Mouse (Mus musculus) kidney, postnatal 4 days (tissue): ENCODE data around the gene Ldb3.

ENCODE experiments used
- DNase-seq, 2 experiments: peaks; one replicate each; pipeline ENCODE4 v3.0.0; 2021; ENCODE audit warnings: mixed read lengths in 2 of 2

Gene Ldb3

DNA sequence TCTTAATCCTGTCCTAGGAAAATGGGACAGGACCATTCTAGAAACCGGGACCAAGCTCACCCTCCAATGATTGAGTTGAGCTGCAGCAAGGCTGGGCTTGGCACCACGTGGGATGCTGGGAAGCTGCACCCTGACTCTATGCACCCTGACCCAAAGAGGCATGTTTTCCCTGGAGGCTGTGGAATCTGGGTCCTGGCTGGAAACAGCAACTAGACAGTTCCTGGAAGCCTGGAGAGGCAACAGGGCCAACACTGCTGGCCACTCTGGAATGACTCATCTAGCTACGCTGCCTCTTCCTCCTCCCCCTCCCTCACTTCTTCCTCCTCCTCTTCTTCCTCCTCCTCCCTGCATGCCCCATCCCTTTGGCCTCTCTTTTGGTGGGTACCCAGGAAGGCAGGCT is 34.4 kb downstream of the Ldb3 start:
- DNase-seq = peak in 1 of 2 experiments; percentile 34

DNA sequence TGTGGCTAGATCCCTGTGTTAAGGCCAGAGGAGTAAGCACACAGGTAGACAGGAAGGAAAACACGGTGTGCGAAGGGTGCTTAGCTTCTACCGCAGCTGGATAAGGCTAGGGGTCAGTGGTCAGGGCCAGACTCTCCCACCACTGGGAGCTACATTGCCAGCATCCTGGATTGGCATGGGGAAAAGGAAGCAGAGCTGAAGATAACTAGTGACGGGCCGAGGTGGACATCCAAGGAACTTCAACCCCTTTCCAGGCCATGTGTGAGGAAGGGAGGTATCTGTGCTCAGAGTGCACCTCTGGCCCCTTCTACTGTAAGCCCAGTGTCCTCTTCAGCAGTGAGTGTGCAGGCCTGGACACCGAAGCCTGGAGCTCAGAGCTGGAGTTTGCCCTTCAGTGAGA is 35.0 kb downstream of the Ldb3 start:
- DNase-seq = no peak

DNA sequence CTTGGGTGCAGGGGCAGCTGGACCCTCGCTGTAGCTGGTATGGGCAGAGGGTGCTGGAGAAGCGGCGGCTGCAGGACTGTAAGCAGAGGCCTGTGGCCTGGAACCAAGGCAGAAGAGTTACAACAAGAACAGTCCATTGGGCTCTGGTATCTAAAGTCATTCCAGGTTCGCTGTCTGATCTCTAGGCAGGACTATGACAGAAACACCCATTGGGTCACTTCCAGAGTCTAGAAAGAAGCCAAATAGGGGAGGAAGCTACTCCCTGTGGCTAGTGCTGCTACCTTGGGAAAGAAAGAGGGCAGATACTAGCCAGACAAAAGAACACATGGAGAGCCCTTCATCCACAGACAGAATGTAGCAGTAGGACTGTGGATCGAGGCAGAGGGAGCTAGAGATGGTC is 36.3 kb downstream of the Ldb3 start:
- no peak for DNase-seq

DNA sequence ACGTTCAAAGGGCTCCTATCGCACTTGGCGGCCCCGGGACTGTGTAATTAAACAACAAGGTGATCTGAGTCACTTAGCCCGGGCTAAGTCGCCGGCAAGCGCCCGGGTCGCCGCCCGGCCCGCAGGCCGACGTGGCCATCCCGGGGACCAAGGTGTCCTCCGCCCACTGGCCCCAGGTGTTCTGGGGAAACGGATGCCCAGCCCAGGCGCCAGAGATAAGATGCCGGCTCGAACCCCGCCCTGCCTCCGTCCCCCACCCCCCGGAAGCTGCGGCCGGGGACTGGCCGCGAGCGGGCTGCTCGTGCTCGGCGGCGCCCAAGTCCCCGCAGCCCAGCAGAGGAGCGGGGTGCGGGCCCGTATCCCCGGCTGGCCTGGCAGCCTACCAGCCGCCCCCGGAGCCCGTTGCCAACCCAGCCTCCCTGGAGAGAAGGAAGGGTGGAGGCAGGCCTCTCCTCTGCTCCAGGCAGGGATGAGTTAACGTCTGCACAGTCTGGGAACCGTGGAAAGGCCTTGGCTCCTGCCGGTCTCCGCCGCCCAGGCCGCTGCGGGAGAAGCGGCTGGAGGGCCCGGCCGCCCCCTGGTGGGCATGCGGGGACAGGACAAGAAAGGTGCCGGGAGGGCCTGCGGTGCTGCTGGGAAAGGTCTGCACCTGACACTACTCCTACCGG is 39.3 kb downstream of the Ldb3 start:
- peak; percentile 88 to 92 for DNase-seq

DNA sequence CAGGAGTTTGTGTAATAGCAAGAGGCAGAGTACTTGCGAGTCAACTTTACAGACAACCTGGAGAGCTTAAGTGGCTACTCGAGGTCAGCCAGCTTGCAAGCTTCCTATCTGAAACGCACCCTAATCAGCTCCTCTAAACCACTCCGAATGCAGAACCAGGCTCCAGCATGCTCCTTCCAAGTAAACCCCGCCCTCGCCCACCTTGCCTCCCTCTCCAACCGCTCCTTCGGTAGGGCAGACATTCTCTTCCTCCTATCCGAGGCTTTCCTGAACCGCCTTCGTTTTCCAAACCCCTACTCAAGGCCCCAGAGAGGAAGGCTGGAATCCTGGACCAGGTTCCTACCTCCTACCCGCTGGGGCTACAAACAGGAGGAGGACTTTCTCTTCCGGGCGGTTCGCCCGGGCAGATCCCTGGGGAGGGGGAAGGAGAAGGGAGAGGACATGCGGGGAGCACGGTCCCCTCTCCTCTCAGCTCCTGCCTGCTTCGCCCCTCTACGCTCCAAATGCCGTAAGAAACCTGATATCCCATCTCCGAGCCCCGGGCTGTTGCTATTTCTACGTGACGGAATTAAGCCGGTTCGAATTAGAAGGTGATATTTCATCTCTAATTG is 40.0 kb downstream of the Ldb3 start:
- DNase-seq = peak; percentile 69 to 79

DNA sequence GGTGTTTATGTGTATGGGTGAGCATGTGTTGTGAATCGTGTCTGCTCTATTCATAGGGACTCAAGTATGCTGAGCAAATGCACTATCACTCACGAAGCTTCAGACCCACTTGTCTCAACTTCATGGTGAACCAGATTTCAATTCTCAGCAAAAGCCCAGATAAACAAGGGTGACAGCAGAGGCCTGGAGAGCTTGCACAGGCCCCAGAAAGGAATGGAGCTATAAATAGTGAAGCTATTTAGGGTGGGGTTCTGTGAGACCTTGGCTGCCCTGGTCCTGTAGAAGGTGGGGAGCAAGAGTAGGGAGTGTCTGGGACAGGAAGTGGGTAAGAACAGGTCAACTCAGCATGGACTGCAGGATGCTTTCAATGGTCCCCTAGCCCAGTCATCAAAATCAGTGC is 43.9 kb downstream of the Ldb3 start:
- no peak for DNase-seq

DNA sequence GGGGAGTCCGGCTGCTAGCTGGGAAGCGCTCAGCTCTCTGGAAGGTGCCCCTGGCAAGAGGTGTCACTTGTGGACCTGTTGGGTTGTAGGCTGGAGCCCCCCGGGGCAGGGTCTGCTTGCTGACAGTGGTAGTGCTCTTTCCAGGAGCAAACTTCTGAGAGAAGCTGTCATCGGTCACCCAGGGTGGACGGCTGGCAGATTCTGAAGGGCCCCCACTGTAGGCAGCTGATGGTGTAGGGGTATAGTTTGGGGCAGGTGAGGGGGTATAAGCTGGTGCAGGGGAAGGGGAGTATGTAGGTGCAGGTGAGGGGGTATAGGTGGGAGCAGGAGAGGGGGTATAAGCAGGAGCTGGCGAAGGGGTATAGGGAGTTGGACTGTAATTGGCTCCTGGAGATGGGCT is 44.5 kb downstream of the Ldb3 start:
- no peak for DNase-seq

DNA sequence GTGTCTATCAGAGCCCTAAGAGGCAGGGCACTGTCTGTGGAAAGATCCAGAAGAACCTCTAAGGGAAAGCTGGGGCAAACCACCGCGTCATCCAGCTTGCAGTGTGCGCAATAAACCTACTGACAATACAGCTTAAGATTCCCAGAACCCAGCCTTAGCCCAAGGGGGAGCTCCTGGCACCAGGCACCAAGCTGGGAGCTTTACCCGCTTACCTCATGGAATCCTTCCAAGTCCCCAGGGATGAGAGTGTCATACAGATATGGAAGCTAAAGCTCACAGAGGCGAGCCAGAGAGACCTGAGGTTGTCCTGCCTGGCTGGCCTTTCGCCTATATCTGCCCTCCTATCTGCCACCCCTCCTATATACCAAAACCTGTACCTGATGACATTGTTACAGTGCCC is 44.9 kb downstream of the Ldb3 start:
- DNase-seq = no peak

DNA sequence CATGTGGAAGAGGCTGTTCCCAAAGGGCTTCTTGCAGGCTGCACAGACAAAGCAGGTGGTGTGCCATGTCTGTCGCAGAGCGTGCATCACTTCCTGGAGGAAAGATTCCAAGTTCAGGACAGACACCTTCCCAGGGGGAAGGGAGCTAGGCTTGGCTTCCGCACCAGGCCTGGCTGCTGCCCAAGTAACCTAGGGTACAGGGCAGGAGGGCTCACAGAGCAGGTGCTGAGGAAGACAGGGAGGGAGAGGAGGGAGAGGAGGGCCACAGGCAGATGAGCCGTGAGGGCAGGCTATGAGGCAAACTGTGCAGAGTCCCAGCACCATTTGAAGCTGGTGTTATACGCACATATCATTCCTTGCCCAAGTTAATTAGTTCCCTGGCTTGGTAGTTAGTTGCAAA is 46.6 kb downstream of the Ldb3 start:
- no peak for DNase-seq

DNA sequence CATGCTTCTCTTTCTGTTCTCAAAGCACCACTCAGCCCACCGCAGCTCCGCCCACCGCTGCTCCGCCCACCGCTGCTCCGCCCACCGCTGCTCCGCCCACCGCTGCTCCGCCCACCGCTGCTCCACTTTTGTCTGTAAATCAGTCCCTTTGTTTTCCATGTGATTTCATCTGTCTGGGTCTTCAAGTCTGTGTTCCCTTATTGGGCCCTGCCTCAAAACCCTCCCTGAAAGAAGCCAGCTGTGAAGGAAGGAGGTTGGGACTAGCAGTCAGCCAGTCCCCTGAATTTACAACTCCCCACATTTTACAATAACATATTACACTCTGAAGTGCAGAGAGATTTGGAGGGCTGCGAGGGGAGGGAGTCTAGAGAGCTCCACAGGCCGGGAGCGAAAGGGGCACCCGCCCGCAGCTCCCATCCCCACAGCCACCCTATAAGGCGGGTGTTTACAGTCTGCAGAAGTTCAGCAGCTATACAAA is 47.8 kb downstream of the Ldb3 start:
- peak; percentile 88 to 91 for DNase-seq

DNA sequence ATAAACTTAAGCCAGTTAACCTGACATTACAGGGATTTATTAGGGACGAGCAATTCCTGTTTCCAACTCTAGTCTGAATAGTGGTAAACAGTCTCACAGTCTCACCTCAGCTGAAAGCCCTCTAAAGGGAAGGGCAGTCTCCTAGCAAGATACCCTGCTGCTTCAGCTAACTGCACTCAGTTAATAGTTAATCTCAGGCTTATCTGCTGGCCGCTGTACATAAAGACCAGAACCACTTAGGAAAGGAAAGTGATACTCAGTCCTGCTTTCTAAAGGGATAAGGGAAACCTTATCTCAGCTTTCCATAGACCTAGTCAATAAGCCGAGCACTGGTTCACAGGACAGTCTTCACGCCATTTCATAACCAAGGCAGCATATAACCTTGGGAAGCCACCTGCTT is 52.6 kb downstream of the Ldb3 start:
- DNase-seq = no peak

DNA sequence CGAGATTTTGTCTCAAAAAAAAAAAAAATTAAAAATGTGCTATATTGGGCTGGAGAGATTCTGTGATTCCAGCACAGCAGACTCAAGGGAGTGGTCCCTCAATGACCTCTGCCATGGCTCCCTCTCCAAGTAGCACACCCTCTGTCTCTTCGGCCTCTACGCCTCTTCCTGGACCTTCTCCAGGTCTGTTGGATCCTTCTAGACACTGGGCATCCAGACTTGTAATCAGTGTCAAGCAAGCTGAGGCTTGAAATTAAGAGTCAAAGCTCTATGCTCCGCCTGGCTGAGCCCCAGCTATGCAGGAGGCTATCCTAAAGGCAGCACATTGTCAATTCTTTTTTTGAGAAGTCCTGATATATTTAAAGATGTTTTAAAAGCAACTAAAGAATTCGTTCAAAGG is 54.9 kb downstream of the Ldb3 start:
- DNase-seq = no peak

DNA sequence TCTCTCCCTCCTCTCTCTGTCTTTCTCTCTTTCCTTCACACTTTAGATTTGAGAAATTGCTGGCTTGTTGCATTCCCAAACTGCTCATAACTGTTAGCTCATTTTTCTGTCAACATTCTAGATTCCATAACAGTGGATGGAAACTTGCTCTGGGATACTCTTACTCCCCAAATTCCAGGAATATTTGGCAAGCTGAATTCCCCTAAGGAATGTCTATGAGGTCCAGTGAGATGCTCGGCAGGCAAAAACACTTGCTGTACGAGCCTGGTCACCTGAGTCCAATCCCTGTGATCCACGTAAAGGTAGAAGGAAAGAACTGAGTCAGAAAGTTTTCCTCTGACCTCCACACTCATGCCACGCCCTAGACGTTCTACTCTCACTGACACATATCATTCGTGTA is 55.9 kb downstream of the Ldb3 start:
- DNase-seq = no peak

DNA sequence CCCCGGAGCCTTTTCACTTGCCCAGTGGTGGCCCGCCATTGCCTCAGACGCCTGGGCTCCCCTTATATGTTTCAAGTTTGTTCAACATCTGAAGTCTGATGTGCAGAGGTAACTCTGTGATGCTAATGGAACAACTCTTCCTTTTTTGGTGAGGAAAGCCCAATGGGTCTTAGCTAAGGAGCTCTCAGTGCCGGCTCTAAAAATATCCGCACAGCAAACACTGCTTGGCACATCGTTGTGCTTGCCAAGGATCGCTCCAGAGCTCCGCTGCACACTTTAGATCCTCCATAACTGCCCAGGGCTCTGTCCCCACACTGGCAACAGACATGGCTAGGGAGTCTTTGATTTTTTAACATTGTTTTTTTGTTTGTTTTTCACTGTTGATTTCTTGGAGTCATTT is 59.7 kb downstream of the Ldb3 start:
- no peak for DNase-seq

DNA sequence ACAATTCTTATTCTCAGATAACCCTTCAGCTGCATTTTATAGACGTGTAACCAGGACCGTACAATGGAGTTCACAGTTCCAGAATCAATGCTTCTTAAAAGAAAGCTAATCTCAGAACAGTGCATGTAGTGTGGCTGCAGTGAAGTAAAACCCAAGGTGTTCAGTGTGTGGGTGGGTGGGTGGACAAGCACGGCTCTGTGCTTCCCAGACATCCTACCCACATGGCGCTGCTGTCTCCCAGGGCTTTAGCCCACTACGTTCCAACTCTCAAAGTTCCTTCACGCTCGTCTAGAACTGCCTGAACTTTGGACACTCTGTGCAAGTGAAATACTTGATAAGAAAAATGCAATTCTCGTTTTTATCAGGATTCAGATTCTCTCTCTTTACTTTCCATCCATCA is 65.8 kb downstream of the Ldb3 start, which contains the start of gene 9230112D13Rik:
TSS of gene 9230112D13Rik (minus strand) at position 101 of the 400 bp plus-strand sequence.
- DNase-seq = no peak

DNA sequence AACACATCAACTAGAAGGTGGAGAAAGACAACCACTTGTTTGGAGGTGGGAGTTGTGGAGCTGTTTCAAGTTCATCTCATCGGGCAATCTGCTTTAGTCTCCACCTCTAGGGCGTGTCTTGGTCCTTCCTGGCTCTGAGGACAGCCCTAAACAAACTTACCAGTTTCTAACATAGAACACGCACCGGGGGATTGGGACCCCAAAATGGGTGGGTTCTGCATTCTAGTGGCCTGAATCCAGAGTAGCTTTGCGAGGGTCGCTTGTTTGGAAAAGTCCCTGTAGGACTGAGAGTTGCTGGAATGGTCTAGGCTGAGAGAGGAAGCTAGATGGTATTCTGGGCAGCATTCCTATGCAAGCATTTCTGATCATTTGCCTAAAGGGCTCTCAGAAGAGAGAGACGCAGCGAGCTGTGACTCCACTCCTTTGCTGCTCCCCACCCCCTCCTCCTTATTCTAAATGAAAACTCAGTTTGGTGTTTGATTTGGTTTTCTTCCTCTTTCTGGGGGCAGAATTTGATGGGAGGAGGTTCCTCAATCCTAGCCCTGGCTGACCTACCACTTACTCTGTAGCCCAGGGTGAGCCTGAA is 70.4 kb downstream of the Ldb3 start:
- DNase-seq = no peak

DNA sequence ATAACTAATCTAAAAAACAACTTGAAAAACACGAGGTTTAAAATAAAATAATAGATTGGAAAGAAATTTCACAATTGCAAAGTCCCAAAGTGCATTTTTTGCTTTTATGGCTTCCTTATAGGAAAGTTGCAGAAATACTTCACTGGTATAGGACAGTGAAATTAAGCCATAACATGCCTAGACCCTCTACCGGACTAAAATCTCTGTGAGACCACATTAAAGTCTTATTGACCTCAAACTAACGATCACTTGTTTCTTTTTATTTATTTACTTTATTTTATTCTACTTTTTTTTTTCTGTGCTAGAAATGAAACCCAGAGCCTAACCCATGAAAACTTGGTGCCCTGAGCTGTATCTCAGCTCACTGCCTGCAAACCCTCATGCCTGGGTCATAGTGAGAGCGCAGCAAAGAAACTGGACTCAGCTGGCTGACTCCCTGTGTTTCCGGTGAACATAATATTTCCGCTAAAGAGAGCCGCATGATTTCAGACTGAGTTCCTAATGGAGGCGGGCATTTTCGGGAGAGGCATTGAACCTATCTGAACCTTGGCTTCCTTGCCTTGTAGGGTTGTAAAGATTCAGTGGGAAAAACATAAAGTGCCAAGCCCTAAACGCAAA is 71.4 kb downstream of the Ldb3 start:
- no peak for DNase-seq

DNA sequence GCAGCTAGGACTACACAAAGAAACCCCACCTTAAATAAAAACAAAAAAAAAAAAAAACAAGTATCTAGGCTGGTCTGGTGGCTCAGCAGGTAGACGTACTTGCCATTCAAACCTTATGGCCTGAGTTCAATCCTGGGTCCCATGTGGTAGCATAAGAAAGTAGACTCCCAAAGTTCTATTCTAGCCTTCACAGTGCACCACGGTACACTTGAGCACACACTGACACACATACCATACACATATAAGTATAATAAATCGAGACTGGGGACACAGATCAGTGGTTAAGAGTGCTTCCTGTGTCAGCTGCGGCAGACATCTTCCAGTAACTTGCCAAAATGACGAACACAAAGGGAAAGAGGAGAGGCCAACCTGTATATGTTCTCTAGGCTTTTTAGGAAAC is 72.6 kb downstream of the Ldb3 start:
- DNase-seq = no peak

DNA sequence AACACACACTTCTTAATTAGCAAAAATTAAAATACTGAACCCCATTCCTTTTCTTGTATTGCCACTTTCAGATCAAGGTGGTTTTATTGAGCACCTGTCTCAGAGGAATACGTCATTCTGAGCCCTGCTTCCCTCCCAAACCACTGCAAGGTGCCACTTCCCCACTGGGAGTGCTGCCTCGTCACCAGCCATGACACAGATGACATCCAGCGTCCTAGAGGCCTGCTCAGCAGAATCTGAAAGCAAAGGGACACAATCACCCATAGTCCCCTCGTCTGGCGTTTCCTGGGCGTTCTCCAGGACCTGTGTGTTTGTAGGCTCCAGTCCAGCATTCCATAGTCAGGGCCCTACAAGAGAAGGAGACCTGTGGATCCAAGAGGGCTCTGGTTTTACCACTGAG is 74.4 kb downstream of the Ldb3 start:
- peak in 1 of 2 experiments; percentile 21 for DNase-seq

DNA sequence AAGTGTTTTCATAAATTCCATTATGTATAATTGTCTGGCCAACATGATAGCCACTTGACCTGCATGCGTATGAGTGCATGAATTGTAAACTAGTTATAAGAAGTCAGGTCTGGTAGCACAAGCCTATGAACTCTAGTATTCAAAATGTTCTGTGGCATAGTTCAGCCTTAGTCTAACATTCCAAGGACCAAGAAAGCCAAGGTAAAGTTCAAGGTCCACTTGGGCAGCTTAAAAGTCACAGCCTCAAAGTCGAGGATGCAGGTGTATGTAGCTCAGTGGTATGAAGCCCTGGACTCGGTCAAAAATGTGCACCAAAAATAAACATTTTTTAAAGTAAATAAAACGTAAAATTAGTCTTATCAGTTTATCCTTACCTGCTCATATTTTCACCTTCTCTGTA is 75.9 kb downstream of the Ldb3 start:
- no peak for DNase-seq

DNA sequence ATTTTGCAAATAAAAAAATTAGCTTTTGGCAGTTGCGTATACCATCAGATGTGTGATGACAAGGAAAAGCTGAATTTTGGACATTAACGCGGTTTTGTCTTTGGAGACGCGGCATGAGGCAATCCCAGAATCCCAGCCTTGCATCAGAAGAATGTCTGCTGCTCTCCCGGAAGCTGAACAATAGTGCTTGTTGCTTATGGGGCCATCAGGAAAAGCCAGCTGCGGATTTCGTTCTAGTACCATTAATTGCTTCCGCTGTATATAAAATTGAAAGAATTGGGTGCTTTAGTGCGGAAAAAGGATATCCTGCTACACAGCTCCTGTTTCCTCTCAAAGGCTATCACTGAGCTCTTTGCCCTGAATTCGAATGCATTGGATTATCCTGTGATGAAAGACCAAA is 76.6 kb downstream of the Ldb3 start:
- DNase-seq = no peak

DNA sequence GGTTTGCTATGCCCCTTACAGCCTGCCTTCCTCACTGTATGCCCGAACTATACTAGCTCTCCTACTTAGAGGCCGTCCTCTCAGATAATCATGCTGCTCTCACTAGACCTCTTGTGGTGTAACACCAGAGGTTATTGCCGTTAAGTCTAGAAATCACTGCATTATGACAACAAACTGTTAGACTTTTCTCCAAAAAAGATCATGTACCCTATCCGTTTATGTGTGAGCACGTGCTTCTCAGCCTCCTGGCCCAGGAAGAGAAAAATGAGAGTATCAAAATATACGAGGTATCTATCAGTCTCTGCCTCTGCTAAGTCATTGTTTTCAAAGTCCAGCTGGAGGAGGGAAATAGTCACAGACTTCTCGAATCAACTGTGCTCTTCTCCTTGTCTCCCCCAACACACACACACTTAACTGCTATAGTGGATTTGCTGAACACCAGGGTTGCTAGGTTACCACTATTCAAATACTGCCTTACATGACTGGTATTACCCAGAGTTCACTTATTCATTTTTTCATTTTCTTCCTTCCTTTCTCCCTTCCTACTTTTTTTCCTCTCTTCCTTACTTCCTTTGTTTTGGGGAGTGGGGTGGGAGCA is 79.5 kb downstream of the Ldb3 start:
- DNase-seq = no peak

DNA sequence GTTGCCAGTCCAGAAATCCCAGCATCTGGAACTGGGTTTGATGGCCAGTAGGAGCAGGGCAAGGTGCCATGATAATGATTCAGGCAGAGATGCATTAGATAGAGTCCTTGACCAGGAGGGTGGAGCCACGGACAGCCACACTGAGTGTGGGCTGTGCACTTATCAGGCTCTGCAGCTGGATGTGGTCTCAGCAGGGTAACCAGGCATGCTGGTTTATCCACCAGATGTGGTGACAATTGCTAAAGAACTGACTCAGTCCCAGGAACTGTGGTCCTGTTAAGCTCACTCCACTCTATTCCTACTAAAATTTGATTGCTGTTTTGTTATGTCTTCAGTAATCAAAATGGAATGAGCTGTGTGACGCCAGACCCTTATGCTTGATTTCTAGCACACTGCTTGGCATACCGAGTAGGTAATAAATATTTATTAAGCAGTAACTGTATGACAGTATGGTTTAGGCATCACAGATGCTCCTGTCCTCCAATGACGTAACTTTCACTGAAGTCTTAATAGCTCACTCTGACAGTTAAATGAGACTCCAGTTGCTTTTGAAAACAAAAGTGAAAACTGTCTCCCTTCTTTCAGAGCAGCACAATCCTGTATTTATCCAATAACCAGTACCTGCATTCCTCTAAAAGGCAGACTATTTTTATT is 80.2 kb downstream of the Ldb3 start:
- peak in 1 of 2 experiments; percentile 14 for DNase-seq
